Mouse (Mus musculus) testis, adult 2 months (tissue): ENCODE measurements around the gene Plppr3.

Experiments
- CTCF ChIP-seq: fragments of 200-500 bp; IDR thresholded peaks from 2 replicates; pipeline ENCODE4 v1.5.1; 2012; ENCODE audit warnings: low read depth, mild to moderate bottlenecking, inconsistent platforms, low read length, moderate library complexity; ENCODE audit not compliant: control insufficient read depth, insufficient read depth, insufficient replicate concordance
- POLR2A ChIP-seq: fragments of 200-500 bp; IDR thresholded peaks from 2 replicates; pipeline ENCODE4 v1.6.1; 2012; ENCODE audit warnings: low read depth, mild to moderate bottlenecking, inconsistent platforms, low read length, moderate library complexity; ENCODE audit not compliant: control insufficient read depth

- TF ChIP-seq POLR2A (no peak), CTCF (no peak)
Measured at GRCm38 (mm10) chr10:79877174-79877573, 2.7 kb upstream of the Plppr3 start.
